Mouse (Mus musculus) CD8-positive naive resting alpha-beta T cell, adult 57 days (primary cell): ENCODE results near the gene Sult4a1. TPM values are rescaled to one million over a fixed set of nuclear protein-coding genes. Genes with fewer than 3 reads are reported as not detected.

ENCODE experiments used
- total RNA-seq: library from RNA; stranded (reverse); gene quantifications from one replicate; pipeline ENCODE4 v1.2.4, GENCODE M21; 2023

The Sult4a1 gene
- not detected for total RNA-seq

GRCm38 (mm10) chr15:84105105-84105923 lies at the start of gene Sult4a1:
Sult4a1 (minus strand) TSS chr15:84105754.

DNA sequence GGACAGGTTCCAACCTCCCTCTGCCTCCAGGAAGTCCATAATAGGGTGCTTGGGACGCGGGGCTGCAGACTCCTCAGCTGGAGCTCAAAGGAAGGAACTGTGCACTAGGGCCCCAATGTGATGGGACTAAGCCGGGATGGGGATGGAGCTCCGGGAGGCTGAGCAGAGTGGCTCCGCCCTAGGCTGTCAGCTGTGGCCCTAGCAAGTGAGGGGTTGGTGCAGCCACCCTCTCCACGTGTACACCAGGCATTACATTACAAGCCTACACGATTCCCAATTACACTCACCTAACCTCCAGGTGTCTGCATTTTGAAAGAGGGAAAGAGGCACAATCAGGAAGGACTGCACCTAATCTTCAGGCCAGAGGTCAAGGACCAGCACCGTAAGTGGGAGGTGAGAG lies 17.5 kb upstream of the Sult4a1 start, which contains the start of gene Pnpla5:
TSS of gene Pnpla5 (minus strand) at position 101 of the 400 bp plus-strand sequence.

DNA sequence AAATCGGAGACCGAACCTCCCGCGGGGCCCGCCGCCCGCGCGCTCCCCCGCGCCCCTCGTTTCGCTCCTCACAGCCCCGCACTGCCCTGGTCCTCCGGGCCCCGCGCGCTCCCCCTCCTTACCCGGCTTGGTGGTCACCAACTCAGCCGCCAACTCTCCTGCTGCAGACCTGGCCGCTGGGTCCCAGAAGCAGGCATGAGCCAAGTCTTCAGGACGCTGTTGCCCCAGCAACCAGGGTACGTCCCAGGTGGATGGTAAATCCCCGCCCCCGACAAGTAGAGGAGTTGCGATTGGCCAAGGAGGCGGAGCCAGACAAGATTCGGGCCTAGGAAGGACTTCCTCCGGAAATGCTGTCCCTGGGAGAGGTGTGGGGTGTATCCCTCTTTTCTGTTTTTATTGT lies 40.4 kb downstream of the Sult4a1 start, which contains the start of gene Efcab6:
TSS of gene Efcab6 (minus strand) at position 240 of the 400 bp plus-strand sequence.

Other genes starting within 250 kb of the Sult4a1 start
- not detected for gene Efcab6, start 40.4 kb downstream of the Sult4a1 start, total RNA-seq
- not detected for gene Pnpla5, start 17.4 kb upstream of the Sult4a1 start, total RNA-seq
- not detected for gene Pnpla3, start 62.1 kb upstream of the Sult4a1 start, total RNA-seq
- gene Samm50, start 86.5 kb upstream of the Sult4a1 start, total RNA-seq, result 85.2 TPM
- 0.18 TPM for gene Parvb, start 126.3 kb upstream of the Sult4a1 start, total RNA-seq
- gene Parvg, start 218.3 kb upstream of the Sult4a1 start, total RNA-seq, result 90.6 TPM